Mouse (Mus musculus) heart, postnatal 10 days (tissue): ENCODE data around the gene Malsu1. TPM values are rescaled to one million over a fixed set of nuclear protein-coding genes. Genes with fewer than 3 reads are reported as not detected.

Experiments used
- DNase-seq, 2 experiments: peaks; one replicate each; pipeline ENCODE4 v3.0.0; 2021
- intact Hi-C: fragments of 180-260 bp; cut with DNase I; formaldehyde crosslinking; loops from one replicate; pipeline ENCODE4 v1.15.1; 2025
- total RNA-seq, 2 experiments: library from RNA; stranded (reverse); gene quantifications; 2 replicates each; pipeline ENCODE4 v1.2.3; 2021

The Malsu1 gene
- total RNA-seq, 2 experiments from 2014 or later = 33.1 to 35.1 TPM

DNA sequence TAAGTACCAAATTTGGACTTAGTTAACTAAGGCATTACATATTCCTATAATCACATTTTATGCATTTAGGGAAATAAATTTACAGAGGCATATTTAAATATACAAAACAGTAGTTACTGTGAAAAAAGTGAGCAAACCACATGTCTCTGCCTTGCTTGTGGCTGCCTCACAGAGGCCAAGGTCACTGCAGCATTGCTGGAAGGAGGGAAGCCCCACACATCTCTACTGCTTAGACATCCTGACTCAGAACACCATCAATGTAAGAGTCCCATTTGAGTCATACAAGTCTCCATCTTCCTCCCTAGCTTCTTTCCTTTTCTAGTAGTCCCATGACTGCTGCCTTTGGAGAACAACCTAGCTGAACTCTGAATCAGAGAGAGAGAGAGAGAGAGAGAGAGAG is 56.7 kb downstream of the Malsu1 start:
- DNase-seq = no peak
- intact Hi-C loops = no loop called here

DNA sequence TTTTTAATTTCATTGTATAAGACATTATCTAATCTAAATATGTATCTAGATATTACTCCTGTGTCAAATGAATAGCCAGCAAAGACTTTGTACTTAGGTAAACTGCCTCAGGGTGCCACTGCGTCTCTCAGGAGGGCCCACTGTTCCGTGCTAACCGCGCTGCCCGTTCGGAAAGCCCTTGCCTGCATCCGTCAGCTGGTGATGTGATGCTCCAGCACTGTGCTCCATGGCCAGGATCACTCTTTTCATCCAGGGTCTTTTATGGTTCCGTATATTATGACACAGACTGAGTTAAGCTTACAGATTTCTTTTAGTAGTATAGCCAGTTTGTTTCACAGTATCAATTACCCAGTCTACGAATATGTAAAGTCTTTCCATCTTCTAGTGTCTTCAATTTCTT is 58.3 kb downstream of the Malsu1 start:
- intact Hi-C loops = no loop called here
- DNase-seq = no peak

DNA sequence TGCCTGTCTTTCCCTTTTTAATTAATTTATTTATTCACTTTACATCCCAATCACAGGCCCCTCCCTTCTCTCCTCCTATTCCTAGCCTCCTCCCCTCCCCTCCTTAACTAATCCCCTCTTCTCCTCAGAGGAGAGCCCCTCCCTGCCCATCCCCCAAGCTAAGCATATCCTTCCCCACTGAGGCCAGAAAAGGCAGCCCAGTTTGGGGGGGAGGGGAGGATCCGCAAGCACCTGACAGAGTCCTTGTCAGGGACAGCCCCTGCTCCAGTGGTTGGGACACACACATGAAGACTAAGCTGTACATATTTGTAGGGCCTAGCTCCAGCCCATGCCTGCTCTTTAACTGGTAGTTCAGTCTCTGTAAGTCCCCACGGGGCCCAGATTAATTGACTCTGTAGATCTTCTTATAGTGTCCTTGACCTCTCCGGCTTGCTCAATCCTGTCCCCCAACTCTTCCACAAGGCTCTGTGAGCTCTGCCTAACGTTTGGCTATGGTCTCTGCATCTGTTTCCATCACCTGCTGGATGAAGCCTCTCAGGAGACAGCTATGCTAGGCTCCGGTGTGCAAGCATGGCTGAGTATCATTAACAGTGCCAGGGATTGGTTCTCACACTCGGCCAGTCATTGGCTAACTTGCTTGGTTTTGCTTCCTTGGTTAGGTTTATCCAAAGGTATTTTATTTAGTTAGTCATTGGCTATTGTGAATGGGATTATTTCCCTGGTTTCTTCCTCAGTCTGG is 58.9 kb downstream of the Malsu1 start:
- intact Hi-C loops = no loop called here
- DNase-seq = no peak

Other genes starting within 250 kb of the Malsu1 start
- 10 to 100 TPM; 22.4 to 27.5 TPM for gene Tmem176a, start 232.9 kb upstream of the Malsu1 start, total RNA-seq
- 10 to 100 TPM; 72.1 to 81.8 TPM for gene Tmem176b, start 232.3 kb upstream of the Malsu1 start, total RNA-seq
- not detected for gene Aoc1, start 200.9 kb upstream of the Malsu1 start, total RNA-seq
- not detected for gene 1600015I10Rik, start 143.9 kb upstream of the Malsu1 start, total RNA-seq
- not detected for gene Doxl2, start 98.8 kb upstream of the Malsu1 start, total RNA-seq
- not detected for gene Svs1, start 86.9 kb upstream of the Malsu1 start, total RNA-seq
- gene Gpnmb, start 37.2 kb upstream of the Malsu1 start, total RNA-seq = under 1 TPM; 0.43 to 0.52 TPM
- gene Igf2bp3, start 141.2 kb downstream of the Malsu1 start, total RNA-seq = 1 to 10 TPM; 4.3 to 4.5 TPM
- gene Tra2a, start 190.2 kb downstream of the Malsu1 start, total RNA-seq = 10 to 100 TPM; 28.1 to 36.9 TPM
- gene Ccdc126, start 245.5 kb downstream of the Malsu1 start, total RNA-seq = 1 to 10 TPM; 4.4 to 5.4 TPM